Comparison of ENCODE assay signal across 8 mouse cellular contexts in the genomic region with DNA sequence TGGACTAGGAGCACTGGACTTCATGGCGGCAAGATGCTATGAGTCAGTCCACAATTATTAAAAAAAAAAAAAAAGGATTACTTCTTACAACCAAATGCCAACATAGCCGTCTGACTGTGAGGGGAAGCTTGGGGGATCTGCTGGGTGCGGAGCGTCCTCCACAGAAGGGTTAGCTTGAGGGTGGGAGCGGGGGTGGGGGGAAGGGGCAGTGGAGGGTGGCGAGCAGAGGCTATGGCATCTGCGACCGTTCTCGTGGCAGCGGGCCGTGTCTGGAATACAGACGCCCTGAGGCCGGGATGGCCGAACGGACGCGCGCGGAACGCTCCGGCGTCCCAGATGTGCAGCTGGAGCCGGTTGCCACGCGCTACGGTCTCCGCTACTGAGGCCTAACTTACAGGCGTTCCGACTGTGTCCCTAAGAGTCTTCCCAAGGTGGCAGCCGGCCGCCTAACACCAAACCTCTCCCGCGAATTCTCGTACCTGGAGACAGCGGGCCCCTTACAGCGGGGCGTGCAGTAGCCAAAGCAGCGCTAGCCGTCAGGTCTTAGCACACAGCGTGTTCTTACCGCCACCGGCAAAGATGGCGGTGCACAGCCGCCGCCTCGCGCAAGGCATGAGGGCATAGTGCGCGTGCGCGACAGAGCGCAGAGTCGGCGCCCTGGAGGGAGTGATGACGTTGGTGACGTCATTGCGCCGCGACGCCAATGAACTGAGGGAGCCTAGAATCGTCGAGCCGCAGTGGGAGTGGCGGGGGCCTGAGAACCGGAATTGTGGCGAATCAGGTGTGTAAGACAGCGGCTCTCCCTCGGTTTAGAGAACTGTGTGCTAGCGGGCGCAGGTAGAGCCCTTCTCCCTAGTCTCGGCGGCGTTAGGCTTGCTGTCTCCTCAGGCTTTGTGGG. TPM values are rescaled to one million over a fixed set of nuclear protein-coding genes. Genes with fewer than 3 reads are reported as not detected.
DNase-seq lines count a peak whose midpoint lies in the region; ATAC-seq and TF ChIP-seq lines count a peak whose summit lies in the region.

A gene (minus strand): TSS at position 677 of the 898 bp plus-strand sequence.
A gene (plus strand): TSS at position 757 of the 898 bp plus-strand sequence.

- H3K4me3 ChIP-seq in E14TG2a.4 (replicated peaks; ENCODE audit: low read length): peak within 1 kb of the TSS; percentile 94
- peak within 1 kb of the TSS; percentile 92 for H3K4me3 ChIP-seq in forebrain, embryonic 12.5 days (replicated peaks)
- H3K4me3 ChIP-seq in heart, postnatal 0 days (ENCODE audit: low read depth, low read length): peak within 1 kb of the TSS; percentile 86
- peak within 1 kb of the TSS; percentile 96 for H3K4me3 ChIP-seq in liver, embryonic 16.5 days (ENCODE audit: low read depth, low read length)
- H3K4me3 ChIP-seq in neural tube, embryonic 13.5 days: peak within 1 kb of the TSS; percentile 94
- H3K4me3 ChIP-seq in testis, adult 2 months (ENCODE audit: control insufficient read depth, low read depth, low read length): peak within 1 kb of the TSS; percentile 95

- no peak; the same call in 1 of the 2 replicates for TF ChIP-seq EP300 in heart, postnatal 0 days (IDR thresholded peaks at IDR 0.05; ENCODE audit: low read depth)

- no peaks in the 10 kb centered on the region for H3K9me3 ChIP-seq in E14TG2a.4 (ENCODE audit: low read length)
- H3K9me3 ChIP-seq in forebrain, embryonic 12.5 days: no peaks in the 10 kb centered on the region
- H3K9me3 ChIP-seq in heart, postnatal 0 days (replicated peaks; ENCODE audit: control insufficient read depth, low read length): no peaks in the 10 kb centered on the region
- H3K9me3 ChIP-seq in liver, embryonic 16.5 days (replicated peaks; ENCODE audit: control insufficient read depth, low read length): no peaks in the 10 kb centered on the region
- no peaks in the 10 kb centered on the region for H3K9me3 ChIP-seq in neural tube, embryonic 13.5 days

- H3K9ac ChIP-seq in forebrain, embryonic 12.5 days: peak within 1 kb of the TSS; percentile 84
- H3K9ac ChIP-seq in heart, postnatal 0 days (replicated peaks; ENCODE audit: low read depth, low read length): peak within 1 kb of the TSS; percentile 73
- peak within 1 kb of the TSS; percentile 87 for H3K9ac ChIP-seq in liver, embryonic 16.5 days (ENCODE audit: low read depth, low read length)
- H3K9ac ChIP-seq in neural tube, embryonic 13.5 days: peak within 1 kb of the TSS; percentile 91

- peak; percentile 98 for ATAC-seq in forebrain, embryonic 12.5 days (ENCODE audit: low FRiP score)
- ATAC-seq in heart, postnatal 0 days (ENCODE audit: insufficient read depth, low read depth): peak; percentile 100
- peak; percentile 99 for ATAC-seq in liver, embryonic 16.5 days (ENCODE audit: low read depth)
- peak; percentile 97 for ATAC-seq in neural tube, embryonic 13.5 days (ENCODE audit: low read depth)

- H3K27me3 ChIP-seq in E14TG2a.4 (ENCODE audit: insufficient read depth, low read length): no peaks in the 10 kb centered on the region
- H3K27me3 ChIP-seq in forebrain, embryonic 12.5 days: no peaks in the 10 kb centered on the region
- no peaks in the 10 kb centered on the region for H3K27me3 ChIP-seq in heart, postnatal 0 days (ENCODE audit: control insufficient read depth, insufficient read depth, low read length)
- H3K27me3 ChIP-seq in liver, embryonic 16.5 days (ENCODE audit: control insufficient read depth, insufficient read depth, low read depth, low read length): no peaks in the 10 kb centered on the region
- no peaks in the 10 kb centered on the region for H3K27me3 ChIP-seq in neural tube, embryonic 13.5 days
- H3K27me3 ChIP-seq in testis, adult 2 months (ENCODE audit: control insufficient read depth, insufficient read depth, low read length): no peaks in the 10 kb centered on the region

- no peak for TF ChIP-seq CTCF in E14TG2a.4 (conservative IDR thresholded peaks at IDR 0.05; ENCODE audit: low read length)
- no peak for TF ChIP-seq CTCF in heart, postnatal 0 days (IDR thresholded peaks at IDR 0.05; ENCODE audit: low read depth)
- TF ChIP-seq CTCF in testis, adult 2 months (IDR thresholded peaks at IDR 0.05; ENCODE audit: control insufficient read depth, insufficient read depth, insufficient replicate concordance, low read depth, low read length): no peak

- peak; percentile 100 for DNase-seq in c-Kit-positive CD71-positive TER-119-positive erythroid progenitor cells, embryonic 14.5 days (ENCODE audit: low spot score)
- DNase-seq in heart, postnatal 0 days (ENCODE audit: low spot score): peak; percentile 95
- peak; percentile 100 for DNase-seq in kidney, postnatal 4 days

- H3K27ac ChIP-seq in forebrain, embryonic 12.5 days: peak within 1 kb of the TSS; percentile 85
- H3K27ac ChIP-seq in heart, postnatal 0 days (ENCODE audit: low read depth): peak within 1 kb of the TSS; percentile 81
- peak within 1 kb of the TSS; percentile 92 for H3K27ac ChIP-seq in liver, embryonic 16.5 days (ENCODE audit: low read length)
- peak within 1 kb of the TSS; percentile 93 for H3K27ac ChIP-seq in neural tube, embryonic 13.5 days (replicated peaks)
- peak within 1 kb of the TSS; percentile 98 for H3K27ac ChIP-seq in testis, adult 2 months (ENCODE audit: control insufficient read depth, insufficient read depth, low read depth, low read length)

- peaks cover 32% of the 10 kb centered on the region for H3K4me1 ChIP-seq in E14TG2a.4 (replicated peaks; ENCODE audit: low read depth, low read length)
- peaks cover 10% of the 10 kb centered on the region for H3K4me1 ChIP-seq in forebrain, embryonic 12.5 days
- H3K4me1 ChIP-seq in heart, postnatal 0 days (ENCODE audit: control insufficient read depth, insufficient read depth): peaks cover 6% of the 10 kb centered on the region; the same call in 1 of the 2 replicates
- H3K4me1 ChIP-seq in liver, embryonic 16.5 days (ENCODE audit: control insufficient read depth, low read depth, low read length): peaks cover 5% of the 10 kb centered on the region
- peaks cover 18% of the 10 kb centered on the region for H3K4me1 ChIP-seq in neural tube, embryonic 13.5 days (replicated peaks)
- no peaks in the 10 kb centered on the region for H3K4me1 ChIP-seq in testis, adult 2 months (ENCODE audit: control insufficient read depth, insufficient read depth, low read length)

- peak; percentile 99 for TF ChIP-seq POLR2A in testis, adult 2 months (IDR thresholded peaks at IDR 0.05; ENCODE audit: control insufficient read depth, low read depth, low read length)

- H3K4me2 ChIP-seq in forebrain, embryonic 12.5 days: peak within 1 kb of the TSS; percentile 61
- peak within 1 kb of the TSS; percentile 84 for H3K4me2 ChIP-seq in heart, postnatal 0 days (ENCODE audit: low read depth, low read length)
- peak within 1 kb of the TSS; percentile 69 for H3K4me2 ChIP-seq in liver, embryonic 16.5 days (ENCODE audit: low read depth, low read length)
- peak within 1 kb of the TSS; percentile 92 for H3K4me2 ChIP-seq in neural tube, embryonic 13.5 days

- under 1% methylated on average over 73 of the region's 73 CpGs for WGBS in forebrain, embryonic 12.5 days
- WGBS in heart, postnatal 0 days: under 1% methylated on average over 68 of the region's 73 CpGs
- under 1% methylated on average over 71 of the region's 73 CpGs for WGBS in liver, embryonic 16.5 days (ENCODE audit: insufficient replicate concordance)
- under 1% methylated on average over 71 of the region's 73 CpGs for WGBS in neural tube, embryonic 13.5 days

- H3K36me3 ChIP-seq in E14TG2a.4 (ENCODE audit: insufficient read depth, low read length): peaks cover 42% of the 10 kb centered on the region
- peaks cover 11% of the 10 kb centered on the region for H3K36me3 ChIP-seq in forebrain, embryonic 12.5 days (replicated peaks)
- H3K36me3 ChIP-seq in heart, postnatal 0 days (replicated peaks; ENCODE audit: control insufficient read depth, insufficient read depth, low read length): peaks cover 17% of the 10 kb centered on the region
- H3K36me3 ChIP-seq in liver, embryonic 16.5 days (ENCODE audit: control insufficient read depth, insufficient read depth): peaks cover 10% of the 10 kb centered on the region
- peaks cover 30% of the 10 kb centered on the region for H3K36me3 ChIP-seq in neural tube, embryonic 13.5 days
- 0 out of 2 replicates have a peak, but pooled peaks cover 1% of the 10 kb centered on the region for H3K36me3 ChIP-seq in testis, adult 2 months (ENCODE audit: control insufficient read depth, insufficient read depth, low read length)

RNA-seq across cellular contexts. Expression of the first gene that starts in this region (rescaled TPM):
- 120 and 123 TPM in 2 replicates for polyA plus RNA-seq in forebrain, embryonic 12.5 days (2016; fragmentation: Nextera tagmentation; extraction: Ambion mirVana)
- total RNA-seq in heart, postnatal 0 days (2014; rRNA removed; ENCODE audit: low replicate concordance): 48.7 and 55.0 TPM in 2 replicates
- 34.5 and 38.6 TPM in 2 replicates for polyA plus RNA-seq in heart, postnatal 0 days (2015; fragmentation: Nextera tagmentation; extraction: Ambion mirVana)
- polyA plus RNA-seq in liver, embryonic 16.5 days (2015; fragmentation: Nextera tagmentation; extraction: Ambion mirVana): 47.9 and 51.4 TPM in 2 replicates
- 88.6 and 93.5 TPM in 2 replicates for polyA plus RNA-seq in neural tube, embryonic 13.5 days (2015; fragmentation: Nextera tagmentation; extraction: Ambion mirVana)
- polyA plus RNA-seq in testis, adult 2 months (2012; rRNA removed): 14.8 and 19.6 TPM in 2 replicates

RNA-seq across cellular contexts. Expression of the second gene that starts in this region (rescaled TPM):
- 45.5 and 54.1 TPM in 2 replicates for polyA plus RNA-seq in forebrain, embryonic 12.5 days (2016; fragmentation: Nextera tagmentation; extraction: Ambion mirVana)
- total RNA-seq in heart, postnatal 0 days (2014; rRNA removed; ENCODE audit: low replicate concordance): 1.9 and 2.5 TPM in 2 replicates
- polyA plus RNA-seq in heart, postnatal 0 days (2015; fragmentation: Nextera tagmentation; extraction: Ambion mirVana): 20.9 and 23.0 TPM in 2 replicates
- polyA plus RNA-seq in liver, embryonic 16.5 days (2015; fragmentation: Nextera tagmentation; extraction: Ambion mirVana): 7.7 and 11.5 TPM in 2 replicates
- polyA plus RNA-seq in neural tube, embryonic 13.5 days (2015; fragmentation: Nextera tagmentation; extraction: Ambion mirVana): 39.1 and 46.5 TPM in 2 replicates
- 6.2 and 8.2 TPM in 2 replicates for polyA plus RNA-seq in testis, adult 2 months (2012; rRNA removed)

Comparison
In these comparisons a context has a peak if more than half of its experiments do, and no peak if none do; other contexts are left out.
1. Peak in every context shown above with its lines: DNase-seq, ATAC-seq, H3K4me3 ChIP-seq and H3K27ac ChIP-seq.